Mouse (Mus musculus): ENCODE results near the gene Miga2.

DNA sequence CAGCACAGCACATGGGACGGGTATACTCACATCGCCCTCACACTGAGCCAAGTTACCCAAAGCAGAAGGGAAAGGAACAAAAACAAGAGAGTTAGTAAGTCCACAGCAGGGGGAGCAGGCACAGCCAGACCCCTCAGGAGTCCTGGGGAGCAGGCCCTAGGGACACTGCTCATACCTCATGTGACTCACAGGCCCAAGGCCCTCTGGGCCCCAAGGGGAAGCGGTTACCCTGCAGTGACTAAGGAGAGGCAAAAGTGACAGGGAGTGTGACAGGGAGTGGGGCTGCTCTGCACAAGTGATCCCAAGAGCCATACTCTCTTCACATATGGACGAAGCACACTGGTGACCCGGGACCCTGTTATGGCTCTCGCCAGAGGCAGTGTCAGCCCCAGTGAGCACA, 14.8 kb upstream of the Miga2 start:
- TF ChIP-seq POLR2A (IDR thresholded peaks at IDR 0.05; ENCODE audit: insufficient read depth, low read depth, low read length) = no peak
- TF ChIP-seq CTCF (IDR thresholded peaks at IDR 0.05) = no peak
- no peak for TF ChIP-seq EP300 (IDR thresholded peaks at IDR 0.05; ENCODE audit: insufficient read depth, low read depth, low read length)

Data from heart, adult 2 months (tissue).